Mouse (Mus musculus) forebrain, embryonic 12.5 days (tissue): ENCODE data around the gene Crnkl1. TPM values are rescaled to one million over a fixed set of nuclear protein-coding genes. Genes with fewer than 3 reads are reported as not detected.

Source experiments
- ATAC-seq: fragments of 200-750 bp; cut with Nextera tagmentation; 2 replicates; pipeline ENCODE4 v1.8.0; 2017; ENCODE audit warnings: moderate TSS enrichment; ENCODE audit not compliant: low FRiP score
- H3K27ac ChIP-seq: fragments of 300-500 bp; sonication (generic); 2 replicates; pipeline ENCODE4 v1.5.1; 2016; ENCODE audit warnings: mild to moderate bottlenecking
- H3K27me3 ChIP-seq: fragments of 300-500 bp; sonication (generic); 2 replicates; pipeline ENCODE4 v1.6.1; 2016; ENCODE audit warnings: mild to moderate bottlenecking
- H3K36me3 ChIP-seq: fragments of 300-500 bp; sonication (generic); replicated peaks from 2 replicates; pipeline ENCODE4 v1.6.1; 2016; ENCODE audit warnings: mild to moderate bottlenecking
- H3K4me1 ChIP-seq: fragments of 300-500 bp; sonication (generic); 2 replicates; pipeline ENCODE4 v1.6.1; 2016
- H3K4me2 ChIP-seq: fragments of 300-500 bp; sonication (generic); 2 replicates; pipeline ENCODE4 v1.6.1; 2016; ENCODE audit warnings: mild to moderate bottlenecking, moderate library complexity
- H3K4me3 ChIP-seq: fragments of 300-500 bp; sonication (generic); replicated peaks from 2 replicates; pipeline ENCODE4 v1.5.1; 2016; ENCODE audit warnings: mild to moderate bottlenecking
- H3K9ac ChIP-seq: fragments of 300-500 bp; sonication (generic); 2 replicates; pipeline ENCODE4 v1.6.1; 2016; ENCODE audit warnings: mild to moderate bottlenecking
- H3K9me3 ChIP-seq: fragments of 300-500 bp; sonication (generic); 2 replicates; pipeline ENCODE4 v1.6.1; 2016
- WGBS: fragments of 180-500 bp; shearing (Covaris S2); methylation state at CpG from one replicate; pipeline ENCODE4 v1.1.7; 2016; 5-methylcytosine and 5-hydroxymethylcytosine counted together
- polyA plus RNA-seq: library from polyadenylated mRNA; unstranded; fragments of >200 nt; fragmentation: Nextera tagmentation; extraction: Ambion mirVana; gene quantifications from 2 replicates; pipeline ENCODE4 v1.2.1, GENCODE M21; 2016

Gene Crnkl1
- polyA plus RNA-seq, 1 experiment from 2014 or later: 37.9 TPM

DNA sequence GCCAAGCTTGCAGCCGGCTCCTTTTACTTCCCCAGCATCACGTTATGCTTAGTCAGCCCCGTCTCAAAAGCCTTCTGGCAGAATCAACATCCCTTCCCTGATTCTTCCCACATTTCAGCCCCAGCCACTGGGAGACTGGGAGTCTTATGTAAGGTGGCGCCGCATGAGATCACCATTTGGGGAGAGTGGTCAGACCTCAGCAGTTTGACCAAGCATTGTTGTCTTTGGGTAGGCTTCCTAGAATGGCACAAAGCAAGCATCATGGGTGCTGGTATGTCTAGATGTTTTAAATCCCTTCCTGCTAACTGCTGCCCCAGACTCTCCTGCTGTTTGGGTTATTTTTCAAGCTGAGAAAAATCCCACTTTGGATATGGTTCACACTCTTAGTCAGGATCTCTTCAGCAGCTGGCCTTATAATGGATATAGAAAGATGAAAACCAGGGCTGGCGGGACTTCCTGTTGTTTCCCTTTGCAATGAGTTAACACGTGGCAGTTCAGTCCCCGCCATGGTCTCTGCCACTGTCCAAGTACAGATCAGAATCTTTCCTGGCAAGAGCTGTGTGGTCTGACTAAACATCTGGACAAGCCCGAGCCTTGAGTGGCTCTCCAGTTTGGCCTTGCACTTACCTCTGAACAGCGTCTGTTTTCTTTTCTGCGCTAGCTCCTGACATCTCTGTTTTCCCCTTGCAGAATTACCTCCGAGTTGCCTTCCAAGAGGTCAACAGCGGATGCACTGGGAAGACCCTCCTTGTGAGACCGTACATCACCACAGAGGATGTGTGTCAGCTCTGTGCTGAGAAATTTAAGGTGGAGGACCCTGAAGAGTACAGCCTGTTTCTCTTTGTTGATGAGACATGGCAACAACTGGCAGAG lies 49.7 kb downstream of the Crnkl1 start:
- ATAC-seq: no peak
- peak overlapping the region; percentile 48; the same call in 1 of the 2 replicates for H3K27ac ChIP-seq
- H3K4me2 ChIP-seq: no peak overlapping the region
- no peaks in the 10 kb centered on the region for H3K9me3 ChIP-seq
- H3K27me3 ChIP-seq: no peaks in the 10 kb centered on the region
- H3K9ac ChIP-seq: no peak overlapping the region
- H3K4me1 ChIP-seq: peaks cover 8% of the 10 kb centered on the region; the same call in 1 of the 2 replicates
- H3K36me3 ChIP-seq: no peaks in the 10 kb centered on the region
- H3K4me3 ChIP-seq: no peak overlapping the region
- 75% methylated on average over 14 of the region's 14 CpGs for WGBS

GRCm38 (mm10) chr2:145884036-145884912 lies 50.5 kb downstream of the Crnkl1 start:
- H3K9me3 ChIP-seq: no peaks in the 10 kb centered on the region
- peak overlapping the region; percentile 48 for H3K27ac ChIP-seq
- WGBS: 43% methylated on average over 17 of the region's 17 CpGs
- H3K4me2 ChIP-seq: no peak overlapping the region
- no peaks in the 10 kb centered on the region for H3K27me3 ChIP-seq
- H3K4me3 ChIP-seq: no peak overlapping the region
- ATAC-seq: no peak
- 0 out of 2 replicates have a peak, but pooled peaks cover 2% of the 10 kb centered on the region for H3K36me3 ChIP-seq
- peaks cover 8% of the 10 kb centered on the region; the same call in 1 of the 2 replicates for H3K4me1 ChIP-seq
- no peak overlapping the region for H3K9ac ChIP-seq

- 0 out of 2 replicates have a peak, but pooled peaks cover 6% of the 10 kb centered on the region for H3K36me3 ChIP-seq
- H3K9ac ChIP-seq: no peak overlapping the region
- no peak for ATAC-seq
- peaks cover 5% of the 10 kb centered on the region; the same call in 1 of the 2 replicates for H3K4me1 ChIP-seq
- H3K27ac ChIP-seq: no peak overlapping the region
- H3K4me3 ChIP-seq: no peak overlapping the region
- 26% methylated on average over 2 of the region's 2 CpGs for WGBS
- no peak overlapping the region for H3K4me2 ChIP-seq
- H3K27me3 ChIP-seq: no peaks in the 10 kb centered on the region
- no peaks in the 10 kb centered on the region for H3K9me3 ChIP-seq
These were observed 52.4 kb downstream of the Crnkl1 start for GRCm38 (mm10) chr2:145882398-145882797.

DNA sequence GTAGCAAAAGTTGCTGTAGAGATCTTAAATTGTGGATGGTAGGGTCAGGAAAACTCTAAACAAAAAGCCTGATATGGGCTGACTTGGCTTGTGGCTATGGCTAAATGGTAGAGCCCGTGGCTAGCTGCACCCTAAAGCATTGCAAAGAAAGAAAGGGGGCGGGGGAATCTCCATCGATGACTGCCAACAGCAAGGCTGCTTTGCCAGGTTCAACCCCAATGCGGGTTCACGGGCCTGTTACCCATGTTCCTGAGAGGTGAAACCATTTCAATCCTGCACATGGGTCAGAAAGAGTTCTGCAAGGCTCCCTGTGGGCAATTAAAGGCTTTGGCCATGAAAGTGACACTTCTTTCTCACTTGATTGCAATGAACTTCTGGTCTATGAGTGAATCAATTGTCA lies 52.9 kb downstream of the Crnkl1 start:
- Histone ChIP-seq H3K4me3 (no peak overlapping the region), H3K9me3 (no peaks in the 10 kb centered on the region), H3K27ac (no peak overlapping the region), H3K4me1 (peaks cover 5% of the 10 kb centered on the region; the same call in 1 of the 2 replicates), H3K9ac (no peak overlapping the region), H3K4me2 (no peak overlapping the region), H3K36me3 (0 out of 2 replicates have a peak, but pooled peaks cover 6% of the 10 kb centered on the region), H3K27me3 (no peaks in the 10 kb centered on the region)
- 84% methylated on average over 5 of the region's 5 CpGs for WGBS
- ATAC-seq: no peak

DNA sequence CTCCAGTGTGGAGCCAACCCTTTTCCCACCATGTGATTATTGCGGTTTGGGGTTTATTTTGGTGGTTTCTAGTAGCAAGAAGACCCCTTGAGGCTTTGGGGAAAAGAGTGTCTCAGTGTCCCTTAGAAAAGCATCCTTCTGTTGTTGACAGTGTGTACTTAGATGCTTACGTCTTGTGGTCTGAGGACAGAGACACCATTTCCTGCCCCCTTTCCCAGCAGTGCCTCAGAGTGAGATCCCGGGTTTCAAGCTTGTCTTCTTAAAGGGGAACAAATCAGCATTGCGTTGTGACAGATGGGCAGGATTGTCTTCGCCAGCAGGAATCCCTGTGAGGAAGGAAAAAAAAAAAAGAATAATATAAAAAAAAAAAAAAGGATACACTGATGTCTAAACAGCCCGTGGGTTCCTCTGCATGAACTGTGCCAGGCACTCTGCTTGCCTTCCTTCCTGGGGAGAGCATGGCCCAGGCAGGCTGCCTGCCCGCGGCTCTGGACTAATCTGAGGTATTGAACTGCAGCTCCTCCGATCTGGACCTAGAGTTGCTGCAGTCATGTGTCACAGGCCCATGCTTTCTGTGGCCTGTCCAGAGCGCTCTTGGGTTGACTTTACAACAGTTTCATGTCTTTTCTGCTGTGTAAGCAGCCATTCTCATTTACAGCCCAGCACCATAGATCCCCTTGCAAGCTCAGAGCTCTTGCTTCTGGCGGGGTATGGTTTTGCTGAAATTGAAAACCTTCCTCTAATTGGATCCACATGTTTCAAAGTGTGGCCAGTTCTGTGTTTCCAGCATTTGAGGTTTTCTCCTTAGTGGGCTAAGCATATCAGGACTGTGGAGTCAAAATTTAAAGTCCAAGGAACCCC lies 53.7 kb downstream of the Crnkl1 start:
- Histone ChIP-seq H3K9me3 (no peaks in the 10 kb centered on the region), H3K4me1 (peaks cover 5% of the 10 kb centered on the region; the same call in 1 of the 2 replicates), H3K4me2 (no peak overlapping the region), H3K27ac (no peak overlapping the region), H3K9ac (no peak overlapping the region), H3K27me3 (no peaks in the 10 kb centered on the region), H3K4me3 (no peak overlapping the region), H3K36me3 (0 out of 2 replicates have a peak, but pooled peaks cover 6% of the 10 kb centered on the region)
- WGBS: 71% methylated on average over 11 of the region's 11 CpGs
- ATAC-seq: no peak

DNA sequence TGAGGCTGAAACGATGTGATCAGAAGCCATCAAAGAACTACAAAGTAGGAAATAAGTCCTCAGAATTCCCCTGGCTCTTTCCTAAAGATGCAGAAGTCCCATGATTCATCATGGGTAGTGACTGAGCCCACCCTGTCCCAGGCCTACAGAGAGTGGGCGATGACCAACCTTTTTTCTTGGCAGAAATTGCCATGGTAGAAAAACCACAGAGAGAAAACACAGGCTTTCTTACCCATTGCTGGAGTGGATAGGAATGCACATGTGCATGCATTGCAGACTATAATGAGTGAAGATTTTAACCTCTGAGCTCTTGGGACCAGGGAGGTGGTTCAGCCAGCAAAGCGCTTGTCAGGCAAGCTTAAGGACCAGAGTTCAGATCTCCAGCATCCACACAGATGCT lies 57.6 kb downstream of the Crnkl1 start:
- H3K36me3 ChIP-seq: 0 out of 2 replicates have a peak, but pooled peaks cover 6% of the 10 kb centered on the region
- no peaks in the 10 kb centered on the region for H3K4me1 ChIP-seq
- no peaks in the 10 kb centered on the region for H3K9me3 ChIP-seq
- H3K27ac ChIP-seq: no peak overlapping the region
- no peaks in the 10 kb centered on the region for H3K27me3 ChIP-seq
- no peak overlapping the region for H3K9ac ChIP-seq
- no peak for ATAC-seq
- no peak overlapping the region for H3K4me3 ChIP-seq
- no peak overlapping the region for H3K4me2 ChIP-seq
- WGBS: 92% methylated on average over 3 of the region's 3 CpGs

- Histone ChIP-seq H3K27me3 (no peaks in the 10 kb centered on the region), H3K4me1 (no peaks in the 10 kb centered on the region), H3K9ac (no peak overlapping the region), H3K9me3 (no peaks in the 10 kb centered on the region), H3K36me3 (0 out of 2 replicates have a peak, but pooled peaks cover 6% of the 10 kb centered on the region), H3K4me3 (no peak overlapping the region), H3K27ac (no peak overlapping the region), H3K4me2 (no peak overlapping the region)
- WGBS: 80% methylated on average over 3 of the region's 3 CpGs
- no peak for ATAC-seq
These were observed 59.8 kb downstream of the Crnkl1 start for GRCm38 (mm10) chr2:145874879-145875482.

- Histone ChIP-seq H3K36me3 (0 out of 2 replicates have a peak, but pooled peaks cover under 1% of the 10 kb centered on the region), H3K27me3 (no peaks in the 10 kb centered on the region), H3K4me3 (no peak overlapping the region), H3K4me1 (no peaks in the 10 kb centered on the region), H3K9ac (no peak overlapping the region), H3K9me3 (no peaks in the 10 kb centered on the region), H3K27ac (no peak overlapping the region), H3K4me2 (no peak overlapping the region)
- WGBS: 76% methylated on average over 1 of the region's 1 CpGs
- ATAC-seq: no peak
These were observed 60.9 kb downstream of the Crnkl1 start for GRCm38 (mm10) chr2:145873953-145874352.

- Histone ChIP-seq H3K27ac (no peak overlapping the region), H3K4me2 (no peak overlapping the region), H3K9ac (no peak overlapping the region), H3K9me3 (no peaks in the 10 kb centered on the region), H3K36me3 (no peaks in the 10 kb centered on the region), H3K4me3 (no peak overlapping the region), H3K27me3 (no peaks in the 10 kb centered on the region), H3K4me1 (no peaks in the 10 kb centered on the region)
- ATAC-seq: no peak
- 88% methylated on average over 1 of the region's 1 CpGs for WGBS
These were observed 62.7 kb downstream of the Crnkl1 start for GRCm38 (mm10) chr2:145872099-145872498.

DNA sequence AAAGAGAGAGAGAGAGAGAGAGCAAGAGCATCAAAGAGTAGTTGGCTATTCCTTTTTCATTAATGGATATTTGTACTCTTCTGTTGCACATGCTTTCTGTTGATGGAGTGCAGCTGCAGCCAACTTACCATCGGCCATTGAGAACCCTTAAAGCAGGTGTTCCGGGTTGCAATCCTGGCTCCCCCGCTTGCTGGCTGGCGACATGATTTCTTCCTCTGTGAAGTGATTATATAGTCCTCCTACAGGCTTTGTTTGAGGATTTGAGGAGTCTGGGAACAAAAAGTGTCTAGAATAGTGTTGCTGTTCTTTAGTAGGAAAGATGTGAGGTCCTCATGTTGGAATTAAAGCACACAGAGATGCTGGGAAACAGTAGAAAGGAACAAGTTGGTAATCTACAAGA lies 63.5 kb downstream of the Crnkl1 start:
- Histone ChIP-seq H3K9me3 (no peaks in the 10 kb centered on the region), H3K27ac (no peak overlapping the region), H3K4me2 (no peak overlapping the region), H3K4me1 (no peaks in the 10 kb centered on the region), H3K9ac (no peak overlapping the region), H3K4me3 (no peak overlapping the region), H3K27me3 (no peaks in the 10 kb centered on the region), H3K36me3 (no peaks in the 10 kb centered on the region)
- WGBS: 87% methylated on average over 4 of the region's 4 CpGs
- ATAC-seq: no peak
